Comparison of ENCODE assay signal across 13 mouse cellular contexts in genomic region chr5:23789078-23789612, GRCm38 (mm10). TPM values are rescaled to one million over a fixed set of nuclear protein-coding genes. Genes with fewer than 3 reads are reported as not detected.
DNase-seq lines count a peak whose midpoint lies in the region; ATAC-seq and TF ChIP-seq lines count a peak whose summit lies in the region.
"Had no signal": no experiment of that assay in that cellular context is flagged by ENCODE, and none has a peak within 500 bp of the region (broad histone marks: within the 10 kb centered on the region; RNA-seq: fewer than 3 reads in every experiment).

No protein-coding gene starts in this region.

- TF ChIP-seq EP300 in MEL (IDR thresholded peaks at IDR 0.05; ENCODE audit: low read depth in 1 of 2, low read length in 2 of 2) = peak; percentile 69 to 83; a peak in 3 of 4 replicates

- no peak for DNase-seq in layer of hippocampus, adult 2 months (ENCODE audit: low spot score in 2 of 2)
- no peak for DNase-seq in layer of hippocampus, postnatal 25 days (ENCODE audit: extremely low spot score in 1 of 2, low spot score in 1 of 2)
- peak; percentile 94 for DNase-seq in MEL (ENCODE audit: low read depth, low spot score)
- no peak for DNase-seq in ovary, postnatal 36 days (ENCODE audit: low spot score)
- no peak for DNase-seq in retina, postnatal 1 day
- DNase-seq: cerebellum, postnatal 14 days; layer of hippocampus, adult 9-11 months; thymus, postnatal 4 days had no signal

- TF ChIP-seq CTCF in layer of hippocampus, adult 2 months (conservative IDR thresholded peaks at IDR 0.05) = peak; percentile 30; the same call in 1 of the 2 replicates
- TF ChIP-seq CTCF in MEL (IDR thresholded peaks at IDR 0.05 in 2 of 3, conservative IDR thresholded peaks at IDR 0.05 in 1 of 3; ENCODE audit: control insufficient read depth in 1 of 3, insufficient read depth in 1 of 3, low read depth in 2 of 3, low read length in 3 of 3, poor library complexity in 1 of 3, severe bottlenecking in 1 of 3) = peak in 2 of 3 experiments; percentile 14 to 38; a peak in 4 of 6 replicates

- H3K4me3 ChIP-seq in layer of hippocampus, adult 2 months = no peak overlapping the region
- H3K4me3 ChIP-seq in MEL (ENCODE audit: control insufficient read depth in 1 of 2, insufficient read depth in 1 of 2, low read depth in 2 of 2, low read length in 2 of 2) = peak overlapping the region; percentile 65 to 84; a peak in 2 of 4 replicates
- no peak overlapping the region for H3K4me3 ChIP-seq in limb, embryonic 15.5 days
- H3K4me3 ChIP-seq in stomach, embryonic 15.5 days (replicated peaks) = no peak overlapping the region

- H3K4me1 ChIP-seq in MEL (ENCODE audit: control insufficient read depth in 1 of 2, insufficient read depth in 2 of 2, low read length in 2 of 2) = peaks cover 9 to 24% of the 10 kb centered on the region in 2 experiments
- H3K4me1 ChIP-seq in limb, embryonic 15.5 days = peaks cover 12% of the 10 kb centered on the region
- peaks cover 4% of the 10 kb centered on the region; the same call in 1 of the 2 replicates for H3K4me1 ChIP-seq in stomach, embryonic 15.5 days

- H3K36me3 ChIP-seq in MEL (ENCODE audit: control insufficient read depth in 1 of 2, insufficient read depth in 2 of 2, low read length in 2 of 2) = peaks cover 13 to 34% of the 10 kb centered on the region in 2 experiments
- H3K36me3 ChIP-seq in limb, embryonic 15.5 days = peaks cover 31% of the 10 kb centered on the region
- peaks cover 6% of the 10 kb centered on the region; the same call in 1 of the 2 replicates for H3K36me3 ChIP-seq in stomach, embryonic 15.5 days

- H3K9ac ChIP-seq in MEL (ENCODE audit: control insufficient read depth, low read depth, low read length, poor library complexity, severe bottlenecking) = peak overlapping the region; percentile 89
- H3K9ac ChIP-seq in limb, embryonic 15.5 days = no peak overlapping the region
- H3K9ac ChIP-seq in stomach, embryonic 15.5 days = no peak overlapping the region

- TF ChIP-seq POLR2A in MEL (IDR thresholded peaks at IDR 0.05; ENCODE audit: control insufficient read depth in 1 of 2, insufficient read depth in 1 of 2, low read depth in 1 of 2, low read length in 2 of 2, poor library complexity in 1 of 2) = peak in 1 of 2 experiments; percentile 45; a peak in 1 of 4 replicates

- H3K27ac ChIP-seq in layer of hippocampus, adult 2 months = no peak overlapping the region
- peak overlapping the region; percentile 82 for H3K27ac ChIP-seq in MEL (ENCODE audit: control insufficient read depth, low read depth, low read length)
- no peak overlapping the region for H3K27ac ChIP-seq in limb, embryonic 15.5 days
- peak overlapping the region; percentile 54; the same call in 1 of the 2 replicates for H3K27ac ChIP-seq in stomach, embryonic 15.5 days
- H3K27ac ChIP-seq: embryonic facial prominence, embryonic 15.5 days; hindbrain, embryonic 14.5 days; kidney, embryonic 15.5 days had no signal

- no peak for ATAC-seq in limb, embryonic 15.5 days (ENCODE audit: insufficient number of reproducible peaks, low FRiP score, low TSS enrichment, low read depth)
- no peak; the same call in 1 of the 2 replicates for ATAC-seq in stomach, embryonic 15.5 days (ENCODE audit: insufficient read depth, low FRiP score, low read depth)

- no peaks in the 10 kb centered on the region for H3K27me3 ChIP-seq in MEL (ENCODE audit: control insufficient read depth in 1 of 2, insufficient read depth in 2 of 2, low read length in 2 of 2)
- no peaks in the 10 kb centered on the region for H3K27me3 ChIP-seq in limb, embryonic 15.5 days
- no peaks in the 10 kb centered on the region for H3K27me3 ChIP-seq in stomach, embryonic 15.5 days (replicated peaks)
- H3K27me3 ChIP-seq: embryonic facial prominence, embryonic 15.5 days; kidney, embryonic 15.5 days had no signal

- 81% methylated on average over 4 of the region's 4 CpGs for WGBS in limb, embryonic 15.5 days
- 76% methylated on average over 4 of the region's 4 CpGs for WGBS in stomach, embryonic 15.5 days

- H3K9me3 ChIP-seq in MEL (replicated peaks; ENCODE audit: insufficient read depth, low read length) = no peaks in the 10 kb centered on the region
- no peaks in the 10 kb centered on the region for H3K9me3 ChIP-seq in limb, embryonic 15.5 days
- H3K9me3 ChIP-seq in stomach, embryonic 15.5 days = no peaks in the 10 kb centered on the region
- H3K9me3 ChIP-seq: embryonic facial prominence, embryonic 15.5 days; kidney, embryonic 15.5 days had no signal

- TF ChIP-seq RAD21 in MEL (IDR thresholded peaks at IDR 0.05; ENCODE audit: low read depth, low read length) = no peak

- H3K4me2 ChIP-seq in limb, embryonic 15.5 days = 0 out of 2 replicates have a peak overlapping the region, but pooled peaks have one; percentile 76
- no peak overlapping the region; the same call in 1 of the 2 replicates for H3K4me2 ChIP-seq in stomach, embryonic 15.5 days

- peaks cover 18% of the 10 kb centered on the region for H3K79me2 ChIP-seq in MEL (ENCODE audit: control insufficient read depth, insufficient read depth, low read length, poor library complexity)

TF ChIP-seq in MEL, 35 proteins besides CTCF, POLR2A, EP300 and RAD21 (continues in another document):
- TF ChIP-seq ZNF384 (IDR thresholded peaks at IDR 0.05; ENCODE audit: low read depth, low read length) (no peak), GATA1 (IDR thresholded peaks at IDR 0.05; ENCODE audit: low read depth, low read length) (peak; percentile 92), POLR2AphosphoS5 (IDR thresholded peaks at IDR 0.05; ENCODE audit: borderline replicate concordance, low read depth, low read length) (no peak), ETS1 (IDR thresholded peaks at IDR 0.05; ENCODE audit: low read depth, low read length) (peak; percentile 80), ZKSCAN1 (IDR thresholded peaks at IDR 0.05; ENCODE audit: low read depth, low read length) (no peak), TBP (IDR thresholded peaks at IDR 0.05; ENCODE audit: low read depth, low read length) (peak; percentile 94), MAX (IDR thresholded peaks at IDR 0.05; ENCODE audit: low read length) (peak; percentile 95), MAFK (IDR thresholded peaks at IDR 0.05; ENCODE audit: borderline replicate concordance, low read depth, low read length) (no peak), USF1 (IDR thresholded peaks at IDR 0.05; ENCODE audit: low read depth, low read length) (peak; percentile 95), SMC3 (IDR thresholded peaks at IDR 0.05; ENCODE audit: low read depth, low read length) (no peak), GABPA (IDR thresholded peaks at IDR 0.05; ENCODE audit: low read depth, low read length) (no peak), MXI1 (IDR thresholded peaks at IDR 0.05; ENCODE audit: low read depth, low read length) (peak; percentile 94), RCOR1 (IDR thresholded peaks at IDR 0.05; ENCODE audit: low read depth, low read length) (no peak; the same call in 1 of the 2 replicates), TAL1 (IDR thresholded peaks at IDR 0.05; ENCODE audit: low read length) (peak; percentile 94), HCFC1 (IDR thresholded peaks at IDR 0.05; ENCODE audit: low read depth, low read length) (peak; percentile 34; the same call in 1 of the 2 replicates), MYB (IDR thresholded peaks at IDR 0.05; ENCODE audit: low read depth, low read length) (no peak), CHD1 (IDR thresholded peaks at IDR 0.05; ENCODE audit: low read depth, low read length) (no peak), ELF1 (IDR thresholded peaks at IDR 0.05; ENCODE audit: low read depth, low read length) (peak; percentile 59; the same call in 1 of the 2 replicates), BHLHE40 (IDR thresholded peaks at IDR 0.05; ENCODE audit: borderline replicate concordance, low read depth, low read length) (peak; percentile 87; the same call in 1 of the 2 replicates), MYC (IDR thresholded peaks at IDR 0.05; ENCODE audit: low read depth, low read length) (peak; percentile 98), ZC3H11A (IDR thresholded peaks at IDR 0.05; ENCODE audit: low read depth, low read length) (no peak), NRF1 (IDR thresholded peaks at IDR 0.05; ENCODE audit: insufficient read depth, low read depth, low read length, poor library complexity, severe bottlenecking) (no peak), NELFE (IDR thresholded peaks at IDR 0.05; ENCODE audit: low read depth, low read length) (no peak), CHD2 (IDR thresholded peaks at IDR 0.05; ENCODE audit: low read length) (no peak), E2F4 (IDR thresholded peaks at IDR 0.05; ENCODE audit: borderline replicate concordance, low read depth, low read length) (no peak), KAT2A (conservative IDR thresholded peaks at IDR 0.05; ENCODE audit: low read depth, low read length) (no peak)

RNA-seq across cellular contexts. Expression of gene Rint1, which starts 1.6 kb away (rescaled TPM):
- 10 to 100 TPM; 21.0 to 22.9 TPM for total RNA-seq in layer of hippocampus, adult 2 months (2021)
- total RNA-seq in layer of hippocampus, postnatal 25 days (2021) = 10 to 100 TPM; 21.7 to 25.3 TPM
- 31.9 and 42.5 TPM in 2 replicates for total RNA-seq in MEL (2012; rRNA removed)
- 100 to 1,000 TPM in 1 of 2 experiments, 10 to 100 TPM in 1; 48.8 to 419 TPM for polyA plus RNA-seq in MEL (2012; ENCODE audit: insufficient read depth in 1 of 2, insufficient read length in 2 of 2, low read depth in 1 of 2, low replicate concordance in 2 of 2, missing spikeins in 1 of 2)
- polyA plus RNA-seq in limb, embryonic 15.5 days (2015; fragmentation: Nextera tagmentation; extraction: Ambion mirVana) = 43.1 and 47.1 TPM in 2 replicates
- 41.9 and 42.0 TPM in 2 replicates for polyA plus RNA-seq in stomach, embryonic 15.5 days (2015; fragmentation: Nextera tagmentation; extraction: Ambion mirVana)

RNA-seq across cellular contexts. Expression of gene Pus7, which starts 5.6 kb away (rescaled TPM):
- total RNA-seq in layer of hippocampus, adult 2 months (2021) = 10 to 100 TPM; 14.6 to 17.7 TPM
- total RNA-seq in layer of hippocampus, postnatal 25 days (2021) = 10 to 100 TPM; 15.6 to 22.6 TPM
- total RNA-seq in MEL (2012; rRNA removed) = 80.6 and 95.8 TPM in 2 replicates
- polyA plus RNA-seq in MEL (2012; ENCODE audit: insufficient read depth in 1 of 2, insufficient read length in 2 of 2, low read depth in 1 of 2, low replicate concordance in 2 of 2, missing spikeins in 1 of 2) = 100 to 1,000 TPM in 1 of 2 experiments, not detected in 1; 142 TPM
- 29.8 and 32.4 TPM in 2 replicates for polyA plus RNA-seq in limb, embryonic 15.5 days (2015; fragmentation: Nextera tagmentation; extraction: Ambion mirVana)
- polyA plus RNA-seq in stomach, embryonic 15.5 days (2015; fragmentation: Nextera tagmentation; extraction: Ambion mirVana) = 31.0 and 32.5 TPM in 2 replicates

RNA-seq across cellular contexts. Expression of gene Tomm7, which starts 54.8 kb away (rescaled TPM):
- total RNA-seq in layer of hippocampus, adult 2 months (2021) = 10 to 100 TPM; 73.7 to 80.6 TPM
- 10 to 100 TPM; 70.0 to 86.3 TPM for total RNA-seq in layer of hippocampus, postnatal 25 days (2021)
- 239 and 264 TPM in 2 replicates for total RNA-seq in MEL (2012; rRNA removed)
- 100 to 1,000 TPM in 1 of 2 experiments, not detected in 1; 194 TPM for polyA plus RNA-seq in MEL (2012; ENCODE audit: insufficient read depth in 1 of 2, insufficient read length in 2 of 2, low read depth in 1 of 2, low replicate concordance in 2 of 2, missing spikeins in 1 of 2)
- polyA plus RNA-seq in limb, embryonic 15.5 days (2015; fragmentation: Nextera tagmentation; extraction: Ambion mirVana) = 87.3 and 103 TPM in 2 replicates
- 115 and 116 TPM in 2 replicates for polyA plus RNA-seq in stomach, embryonic 15.5 days (2015; fragmentation: Nextera tagmentation; extraction: Ambion mirVana)

Comparison
In these comparisons a context has a peak if more than half of its experiments do, and no peak if none do; other contexts are left out.
1. H3K27ac ChIP-seq: peak in MEL (single experiment) and stomach, embryonic 15.5 days (single experiment); none in layer of hippocampus, adult 2 months (single experiment) and limb, embryonic 15.5 days (single experiment).
2. H3K4me3 ChIP-seq: peak in MEL (2 of 2); none in layer of hippocampus, adult 2 months (single experiment), limb, embryonic 15.5 days (single experiment) and stomach, embryonic 15.5 days (single experiment).